Mouse (Mus musculus): ENCODE results near the gene Ypel1.

- no peak for TF ChIP-seq EP300 (IDR thresholded peaks at IDR 0.05; ENCODE audit: low read depth)
- no peak for TF ChIP-seq CTCF (IDR thresholded peaks at IDR 0.05; ENCODE audit: low read depth)
Measured at GRCm38 (mm10) chr16:17104600-17104999, 35.1 kb downstream of the Ypel1 start.
